Mouse (Mus musculus): ENCODE results near the gene Tcf25.
"Not testable (repeated sequence)": the region's sequence is repeated elsewhere in the genome, so short reads cannot be mapped to it uniquely, and the experiment has no call there.

The Tcf25 gene

DNA sequence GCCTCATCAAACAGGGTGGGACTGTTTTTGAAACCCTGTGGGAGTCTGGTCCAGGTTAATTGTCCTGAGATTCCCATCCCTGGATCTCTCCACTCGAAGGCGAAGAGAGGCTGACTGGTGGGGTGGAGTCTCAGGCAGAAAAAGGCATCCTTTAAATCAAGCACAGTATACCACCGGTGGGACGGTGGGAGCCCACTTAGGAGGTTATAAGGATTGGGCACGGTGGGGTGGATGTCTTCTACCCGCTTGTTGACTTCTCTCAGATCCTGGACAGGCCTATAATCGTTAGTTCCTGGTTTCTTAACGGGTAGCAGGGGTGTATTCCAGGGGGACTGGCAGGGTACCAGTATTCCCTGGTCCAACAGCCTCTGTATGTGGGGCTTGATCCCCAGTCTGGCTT is 57.4 kb downstream of the Tcf25 start:
- not testable (repeated sequence) for DNase-seq (ENCODE audit: low read depth)

DNA sequence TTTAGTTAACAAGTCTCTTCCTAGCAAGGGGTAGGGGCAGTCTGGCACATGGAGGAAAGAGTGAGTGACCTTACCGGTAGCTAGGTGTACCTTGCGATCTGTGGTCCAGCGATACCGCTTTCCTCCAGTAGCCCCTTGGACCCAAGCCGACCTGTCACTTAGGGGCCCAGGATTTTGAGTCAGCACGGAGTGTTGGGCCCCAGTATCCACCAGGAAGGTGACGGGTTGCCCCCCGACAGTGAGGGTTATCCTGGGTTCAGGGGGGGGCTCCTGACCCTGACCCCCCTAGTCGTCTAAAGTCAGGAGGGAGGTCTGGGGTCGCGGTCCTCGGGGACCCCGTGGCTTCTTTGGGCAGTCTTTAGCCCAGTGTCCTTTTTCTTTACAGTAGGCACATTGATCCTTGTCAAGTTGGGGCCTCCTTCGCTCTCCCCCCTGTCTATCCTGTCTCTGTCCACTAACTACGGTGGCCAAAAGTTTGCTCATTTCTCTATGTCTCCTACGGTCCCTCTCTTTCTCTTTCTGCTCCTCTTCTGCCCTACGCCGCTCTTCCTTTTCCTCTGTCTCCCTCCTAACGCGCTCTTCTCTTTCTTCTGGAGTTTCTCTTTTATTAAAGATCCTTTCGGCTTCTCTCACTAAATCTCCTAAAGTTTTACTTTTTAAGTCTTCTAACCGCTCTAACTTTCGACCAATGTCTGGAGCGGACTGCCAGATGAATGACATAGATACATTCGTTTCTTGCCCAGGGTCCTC is 58.2 kb downstream of the Tcf25 start:
- DNase-seq (ENCODE audit: low read depth), result no peak

DNA sequence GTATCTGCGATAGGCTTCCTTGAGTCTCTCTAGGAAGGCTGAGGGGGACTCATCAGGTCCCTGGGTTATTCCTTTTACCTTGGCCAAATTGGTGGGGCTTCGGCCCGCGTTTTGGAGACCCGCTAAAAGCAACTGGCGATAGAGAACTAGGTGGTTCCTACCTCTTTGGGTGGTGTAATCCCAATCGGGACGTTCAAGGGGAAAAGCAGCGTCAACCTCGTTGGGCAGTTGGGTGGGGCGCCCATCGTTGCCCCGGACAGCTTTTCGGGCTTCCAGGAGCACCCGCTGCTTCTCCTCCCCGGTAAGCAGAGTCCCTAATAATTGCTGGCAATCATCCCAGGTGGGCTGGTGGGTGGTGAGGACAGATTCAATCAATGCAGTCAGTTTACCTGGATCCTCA is 58.8 kb downstream of the Tcf25 start:
- DNase-seq (ENCODE audit: low read depth), result no peak

DNA sequence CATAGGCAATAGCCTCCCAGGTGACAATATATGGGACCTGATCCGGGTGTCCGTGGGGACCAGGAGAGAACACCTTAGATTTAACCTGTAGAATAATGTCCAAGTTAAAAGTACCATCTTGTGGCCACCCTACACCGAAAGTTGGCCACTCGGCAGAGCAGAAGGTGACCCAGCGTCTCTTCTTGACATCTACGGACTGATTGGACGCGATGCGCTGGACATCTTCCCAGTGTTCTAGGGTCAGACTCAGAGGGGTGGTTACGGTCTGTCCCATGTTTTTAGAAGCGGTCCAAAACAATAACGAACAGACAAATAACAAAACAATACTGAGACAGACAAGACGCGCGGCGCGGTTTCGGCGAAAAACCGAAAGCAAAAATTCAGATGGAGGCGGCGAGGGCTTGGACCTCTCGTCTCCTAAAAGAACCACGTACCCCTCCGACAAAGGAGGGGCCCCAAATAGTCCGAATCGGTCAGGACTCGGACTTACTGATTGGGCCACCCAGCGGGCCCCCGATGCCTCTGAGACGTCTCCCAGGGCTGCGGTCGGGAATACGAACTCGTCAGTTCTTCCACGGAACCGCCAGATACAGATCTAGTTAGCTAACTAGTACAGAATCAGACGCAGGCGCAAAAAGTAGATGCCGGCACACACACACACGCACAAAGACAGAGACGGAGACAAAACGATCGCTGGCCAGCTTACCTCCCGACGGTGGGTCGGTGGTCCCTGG is 59.9 kb downstream of the Tcf25 start:
- not testable (repeated sequence) for DNase-seq (ENCODE audit: low read depth)

DNA sequence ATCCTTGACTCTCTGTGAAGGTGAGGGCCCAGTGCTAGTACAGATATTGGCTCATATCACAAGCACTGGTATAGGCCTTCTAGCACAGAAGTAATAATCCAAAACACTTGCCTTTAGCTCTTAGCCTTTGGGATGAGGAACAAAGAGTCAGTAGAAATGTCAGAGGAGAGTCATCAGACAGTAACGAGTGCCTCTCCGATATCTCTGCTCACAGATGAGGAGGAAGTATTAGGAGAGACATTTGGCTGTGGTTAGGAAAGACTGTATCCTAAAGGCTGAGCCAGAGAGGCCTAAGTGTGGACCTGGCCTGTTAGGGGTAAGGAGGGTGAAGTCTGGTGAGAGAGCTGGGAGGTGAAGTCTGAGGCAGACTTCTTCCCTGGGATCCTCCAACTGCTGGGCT is 68.2 kb downstream of the Tcf25 start:
- DNase-seq (ENCODE audit: low read depth), result no peak

DNA sequence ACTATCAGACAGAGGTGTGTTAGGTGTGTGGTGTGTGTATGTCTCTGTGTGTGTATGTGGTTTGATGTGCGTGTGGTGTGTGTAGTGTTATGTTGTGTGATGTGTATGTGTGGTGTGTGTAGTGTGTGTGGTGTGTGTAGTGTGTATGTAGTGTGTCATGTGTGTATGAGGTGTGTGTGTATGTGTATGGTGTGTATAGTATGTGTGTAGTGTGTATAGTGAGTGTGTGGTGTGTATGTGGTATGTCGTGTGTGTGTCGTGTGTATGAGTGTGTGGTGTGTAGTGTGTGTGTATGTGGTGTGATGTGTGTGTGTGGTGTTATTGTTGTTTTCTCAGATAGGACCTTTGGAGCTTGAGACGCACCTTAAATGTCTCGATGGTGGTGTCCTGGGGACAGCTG is 68.8 kb downstream of the Tcf25 start:
- no peak for DNase-seq (ENCODE audit: low read depth)

DNA sequence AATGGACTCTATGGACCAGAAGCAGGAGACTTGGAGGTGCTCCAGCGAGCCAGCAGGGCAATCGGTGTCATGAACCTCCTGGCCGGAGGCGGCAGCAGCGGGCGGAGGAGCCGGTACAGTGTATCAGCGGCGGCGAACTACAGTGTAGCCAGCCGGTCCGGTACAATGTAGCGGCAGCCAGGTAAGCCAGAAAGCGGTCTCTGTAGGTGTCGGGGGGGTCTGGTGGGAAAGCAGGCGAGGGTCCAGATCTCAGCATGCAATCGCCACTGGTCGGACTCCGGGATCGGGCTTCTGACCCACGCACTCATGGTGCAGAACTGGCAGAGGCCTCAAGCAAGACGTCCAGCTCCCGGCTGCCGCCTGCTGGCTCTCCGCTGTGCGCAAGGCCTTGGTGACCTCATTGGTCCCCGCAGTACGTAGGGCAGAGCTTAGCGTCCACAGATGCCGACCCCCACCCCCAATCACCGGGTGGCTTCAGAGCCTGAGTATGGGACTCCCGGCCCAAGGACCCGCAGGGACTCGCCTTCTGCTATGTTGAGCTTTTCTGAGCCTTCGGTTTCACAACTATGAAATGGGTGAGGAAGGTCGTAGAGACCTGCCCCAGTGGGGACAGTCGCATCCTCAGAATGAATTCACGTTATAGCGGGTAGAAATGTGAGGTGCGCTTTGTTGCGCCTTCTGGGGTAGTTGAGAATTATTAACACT is 69.5 kb downstream of the Tcf25 start:
- DNase-seq (ENCODE audit: low read depth), result peak; percentile 96

DNA sequence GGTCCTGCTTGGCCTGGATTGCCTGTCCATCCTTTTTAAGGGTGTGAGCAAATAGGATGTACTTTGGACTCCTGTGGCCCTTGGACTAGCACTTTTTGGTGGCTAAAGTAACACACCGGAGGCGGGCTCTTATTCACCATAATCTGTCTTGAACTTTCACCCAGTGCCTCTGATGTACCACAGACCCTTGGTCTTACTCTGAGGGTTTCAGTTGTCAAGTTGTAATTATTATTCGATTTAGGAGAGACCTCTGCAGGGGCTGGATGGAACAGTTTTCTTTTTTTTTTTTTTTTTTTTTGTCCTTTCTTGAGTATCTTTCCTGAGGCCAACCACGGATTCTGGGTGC is 70.0 kb downstream of the Tcf25 start:
- no peak for DNase-seq (ENCODE audit: low read depth)

DNA sequence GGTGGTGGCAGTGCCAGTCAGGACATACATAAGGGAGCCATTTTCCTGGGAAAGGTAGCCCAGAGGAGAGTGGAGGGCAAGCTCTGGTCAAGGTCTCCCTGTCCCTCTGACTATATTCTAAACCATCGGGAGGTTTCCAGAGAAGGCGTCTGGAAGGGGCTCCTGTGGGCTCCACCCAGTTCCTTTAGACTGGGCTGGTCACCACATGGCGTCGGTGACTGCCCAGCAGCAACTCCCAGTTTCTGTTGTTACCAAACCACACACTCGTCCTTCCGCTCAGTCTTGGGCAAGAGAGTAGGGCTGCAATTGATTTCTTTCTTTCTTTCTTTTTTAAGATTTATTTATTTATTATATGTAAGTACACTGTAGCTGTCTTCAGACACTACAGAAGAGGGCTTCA is 70.6 kb downstream of the Tcf25 start:
- no peak for DNase-seq (ENCODE audit: low read depth)

DNA sequence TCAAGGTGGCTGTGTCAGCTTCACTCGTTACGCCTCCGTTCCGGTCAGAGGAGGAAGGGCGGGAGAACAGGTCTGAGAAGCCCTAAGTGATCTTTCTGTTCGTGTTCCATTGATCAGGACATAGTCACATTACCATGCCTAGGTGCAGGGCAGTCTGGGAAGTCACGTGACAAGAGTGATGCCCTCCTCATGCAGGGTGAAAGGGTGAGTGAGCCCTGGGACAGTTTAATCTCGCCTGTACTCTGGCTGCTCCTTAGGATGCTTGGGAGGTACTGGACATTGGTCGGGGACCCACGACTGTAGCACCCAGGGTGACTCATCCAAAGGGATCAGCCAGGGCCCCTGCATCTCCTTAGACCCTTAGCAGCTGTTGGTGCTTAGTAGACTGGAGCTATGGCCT is 72.4 kb downstream of the Tcf25 start:
- DNase-seq (ENCODE audit: low read depth), result no peak

DNA sequence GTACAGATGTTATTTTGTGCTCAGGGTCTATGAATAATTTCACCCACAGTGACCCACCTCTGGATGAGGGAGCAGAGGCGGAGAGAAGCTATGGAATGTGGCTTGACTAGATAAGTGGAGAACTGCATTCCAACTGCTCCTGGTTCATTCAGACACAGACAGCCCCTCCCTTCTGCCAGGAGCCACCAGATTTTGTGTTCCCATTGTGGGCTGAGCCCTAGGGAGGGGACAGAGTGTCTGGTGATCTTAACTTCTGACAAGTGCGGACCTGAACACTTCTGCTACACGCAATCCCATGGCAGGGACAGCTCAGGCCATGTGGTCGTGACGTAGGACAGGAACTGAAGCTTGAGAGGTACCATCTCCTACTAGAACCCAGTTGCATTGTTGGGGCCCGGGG is 73.2 kb downstream of the Tcf25 start:
- DNase-seq (ENCODE audit: low read depth), result no peak

DNA sequence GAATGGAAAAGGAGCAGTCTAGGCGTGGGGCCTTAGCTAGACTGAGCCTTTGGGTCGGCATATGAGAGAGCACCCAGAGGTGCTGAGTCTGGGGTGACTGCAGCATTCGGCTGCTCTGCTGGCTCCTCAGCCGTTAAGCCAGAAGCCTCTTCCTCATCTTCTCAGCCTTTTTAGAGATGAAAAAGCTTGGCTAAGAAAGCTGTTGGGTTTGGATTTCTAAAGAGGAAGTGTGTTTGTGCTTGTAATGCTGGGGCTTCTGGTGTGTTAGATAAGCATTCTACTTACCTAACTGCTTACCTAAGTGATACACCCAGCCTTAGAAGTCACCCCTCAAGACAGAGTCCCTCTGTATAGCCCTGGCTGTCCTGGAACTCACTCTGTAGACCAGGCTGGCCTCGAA is 77.2 kb downstream of the Tcf25 start:
- DNase-seq (ENCODE audit: low read depth), result no peak

DNA sequence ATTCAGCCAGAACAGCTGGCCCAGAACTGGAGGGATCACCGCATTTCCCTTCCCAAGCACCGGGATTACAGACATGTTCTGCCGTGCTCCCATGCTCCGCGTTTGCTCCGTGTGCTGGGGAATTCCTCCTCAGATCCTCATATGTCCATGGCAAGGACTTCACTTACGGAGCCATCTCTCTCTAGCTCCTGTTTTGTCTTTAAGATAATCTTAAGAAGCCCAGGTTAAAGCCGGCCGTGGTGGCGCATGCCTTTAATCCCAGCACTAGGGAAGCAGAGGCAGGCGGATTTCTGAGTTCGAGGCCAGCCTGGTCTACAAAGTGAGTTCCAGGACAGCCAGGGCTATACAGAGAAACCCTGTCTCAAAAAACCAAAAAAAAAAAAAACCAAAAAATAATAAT is 78.2 kb downstream of the Tcf25 start:
- not testable (repeated sequence) for DNase-seq (ENCODE audit: low read depth)

DNA sequence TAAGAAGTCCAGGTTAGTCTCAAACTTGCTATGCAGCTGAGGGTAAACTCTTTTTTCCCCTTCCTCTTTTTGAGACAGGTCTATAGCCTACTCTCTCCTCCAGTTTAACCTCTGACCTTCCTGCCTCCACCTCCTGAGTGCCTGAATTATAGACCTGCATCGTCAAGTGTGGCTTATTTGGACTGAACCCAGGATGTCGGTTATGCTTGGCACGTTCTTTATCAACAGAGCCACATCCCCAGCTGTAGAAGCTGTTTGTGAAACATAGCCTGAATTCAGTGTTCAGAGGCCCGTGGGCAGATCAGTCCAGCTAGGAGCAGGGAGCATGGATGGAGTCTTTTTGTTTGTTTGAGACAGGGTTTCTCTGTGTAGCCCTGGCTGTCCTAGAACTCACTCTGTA is 78.6 kb downstream of the Tcf25 start:
- DNase-seq (ENCODE audit: low read depth), result no peak

DNA sequence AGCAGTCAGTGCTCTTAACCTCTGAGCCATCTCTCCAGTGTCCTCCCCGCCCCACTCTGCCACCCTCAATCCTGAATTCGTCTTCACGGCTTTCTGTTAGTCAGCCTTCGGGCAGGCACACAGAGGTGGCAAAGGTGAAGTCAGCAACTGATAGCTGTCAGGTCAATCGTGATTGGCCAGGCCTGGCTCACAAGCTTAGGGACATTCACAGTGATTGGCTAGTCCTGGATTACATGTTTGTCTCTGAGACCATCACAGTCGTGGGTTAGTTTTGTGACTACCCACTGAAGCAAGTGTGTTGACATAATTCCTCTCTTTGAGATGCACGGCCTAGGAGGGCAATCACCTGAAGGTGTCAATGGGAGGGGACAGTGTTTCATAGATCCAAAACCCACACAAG is 79.7 kb downstream of the Tcf25 start:
- DNase-seq (ENCODE audit: low read depth), result no peak
